15 mouse cellular contexts compared by ENCODE assay signal in genomic region chr12:5254246-5254982, GRCm38 (mm10).
DNase-seq lines count a peak whose midpoint lies in the region; ATAC-seq and TF ChIP-seq lines count a peak whose summit lies in the region.
"Had no signal": no experiment of that assay in that cellular context is flagged by ENCODE, and none has a peak within 500 bp of the region (broad histone marks: within the 10 kb centered on the region; RNA-seq: fewer than 3 reads in every experiment).

No protein-coding gene starts in this region.

- 87% methylated on average over 4 of the region's 4 CpGs for WGBS in heart, embryonic 13.5 days
- 87% methylated on average over 4 of the region's 4 CpGs for WGBS in heart, embryonic 12.5 days
- 80% methylated on average over 4 of the region's 4 CpGs for WGBS in limb, embryonic 14.5 days
- WGBS in midbrain, embryonic 16.5 days, result 91% methylated on average over 4 of the region's 4 CpGs

- no peak for TF ChIP-seq CTCF in embryonic fibroblast, embryonic 13.5 days (IDR thresholded peaks at IDR 0.05; ENCODE audit: borderline replicate concordance, insufficient read depth, low read length)

- peak; percentile 39 for DNase-seq in NIH3T3 (ENCODE audit: low read depth)
- no peak for DNase-seq in limb, embryonic 14.5 days (ENCODE audit: low spot score)
- DNase-seq in embryo, embryonic 9.5 days (ENCODE audit: extremely low spot score), result no peak
- DNase-seq: cerebellum, postnatal 36 days; kidney, adult 11 months; kidney, postnatal 4 days; thymus, postnatal 25 days had no signal

- TF ChIP-seq POLR2A in embryonic fibroblast, embryonic 13.5 days (IDR thresholded peaks at IDR 0.05; ENCODE audit: low read depth, low read length), result no peak
- no peak for TF ChIP-seq POLR2A in limb, embryonic 14.5 days (IDR thresholded peaks at IDR 0.05; ENCODE audit: borderline replicate concordance, extremely low read depth, insufficient read depth, insufficient read length)

- no peak overlapping the region for H3K9ac ChIP-seq in heart, embryonic 13.5 days
- no peak overlapping the region for H3K9ac ChIP-seq in heart, embryonic 12.5 days
- H3K9ac ChIP-seq in limb, embryonic 14.5 days (ENCODE audit: low read depth, low read length, severe bottlenecking), result no peak overlapping the region
- no peak overlapping the region for H3K9ac ChIP-seq in midbrain, embryonic 16.5 days (ENCODE audit: low read depth, low read length)

- H3K27me3 ChIP-seq in heart, embryonic 13.5 days (replicated peaks), result no peaks in the 10 kb centered on the region
- no peaks in the 10 kb centered on the region for H3K27me3 ChIP-seq in heart, embryonic 12.5 days (replicated peaks)
- no peaks in the 10 kb centered on the region for H3K27me3 ChIP-seq in limb, embryonic 14.5 days (ENCODE audit: control insufficient read depth, insufficient read depth, low read length)
- H3K27me3 ChIP-seq in midbrain, embryonic 16.5 days (ENCODE audit: control insufficient read depth, insufficient read depth, low read depth, low read length), result no peaks in the 10 kb centered on the region
- H3K27me3 ChIP-seq: CH12.LX, Patski had no signal

- H3K4me3 ChIP-seq in heart, embryonic 13.5 days, result no peak overlapping the region
- no peak overlapping the region for H3K4me3 ChIP-seq in heart, embryonic 12.5 days
- H3K4me3 ChIP-seq in embryonic fibroblast, embryonic 13.5 days (ENCODE audit: insufficient read depth, low read length), result no peak overlapping the region
- no peak overlapping the region for H3K4me3 ChIP-seq in limb, embryonic 14.5 days (replicated peaks; ENCODE audit: low read length)
- no peak overlapping the region for H3K4me3 ChIP-seq in midbrain, embryonic 16.5 days (ENCODE audit: low read depth, low read length)
- H3K4me3 ChIP-seq: midbrain, embryonic 10.5 days had no signal

- H3K4me1 ChIP-seq in heart, embryonic 13.5 days, result peaks cover 33% of the 10 kb centered on the region
- peaks cover 21% of the 10 kb centered on the region for H3K4me1 ChIP-seq in heart, embryonic 12.5 days (replicated peaks)
- H3K4me1 ChIP-seq in embryonic fibroblast, embryonic 13.5 days (ENCODE audit: control insufficient read depth, insufficient read depth, low read length), result peaks cover 4% of the 10 kb centered on the region; the same call in 1 of the 2 replicates
- H3K4me1 ChIP-seq in limb, embryonic 14.5 days (ENCODE audit: control insufficient read depth, insufficient read depth, low read length), result peaks cover 21% of the 10 kb centered on the region
- H3K4me1 ChIP-seq in midbrain, embryonic 16.5 days (ENCODE audit: control insufficient read depth, insufficient read depth, low read length), result peaks cover 24% of the 10 kb centered on the region

- no peak for ATAC-seq in heart, embryonic 13.5 days (ENCODE audit: extremely low read depth, insufficient number of reproducible peaks, low FRiP score, low TSS enrichment)
- no peak for ATAC-seq in heart, embryonic 12.5 days (ENCODE audit: insufficient number of reproducible peaks, low FRiP score)
- ATAC-seq in limb, embryonic 14.5 days (ENCODE audit: low FRiP score, low read depth), result no peak
- no peak for ATAC-seq in midbrain, embryonic 16.5 days
- ATAC-seq: Patski had no signal

- no peak overlapping the region for H3K4me2 ChIP-seq in heart, embryonic 13.5 days
- H3K4me2 ChIP-seq in heart, embryonic 12.5 days, result no peak overlapping the region
- H3K4me2 ChIP-seq in limb, embryonic 14.5 days (replicated peaks; ENCODE audit: low read depth, low read length, severe bottlenecking), result no peak overlapping the region
- H3K4me2 ChIP-seq in midbrain, embryonic 16.5 days (ENCODE audit: low read length), result no peak overlapping the region
- H3K4me2 ChIP-seq: liver, embryonic 11.5 days had no signal

- peak overlapping the region; percentile 48; the same call in 1 of the 2 replicates for H3K27ac ChIP-seq in heart, embryonic 13.5 days (replicated peaks)
- no peak overlapping the region for H3K27ac ChIP-seq in heart, embryonic 12.5 days (ENCODE audit: poor library complexity, severe bottlenecking)
- peak overlapping the region; percentile 49 for H3K27ac ChIP-seq in embryonic fibroblast, embryonic 13.5 days (ENCODE audit: insufficient read depth, low read length)
- H3K27ac ChIP-seq in limb, embryonic 14.5 days (replicated peaks; ENCODE audit: low read depth, low read length), result peak overlapping the region; percentile 0; the same call in 1 of the 2 replicates
- H3K27ac ChIP-seq in midbrain, embryonic 16.5 days (ENCODE audit: low read length), result no peak overlapping the region

- H3K9me3 ChIP-seq in heart, embryonic 13.5 days, result no peaks in the 10 kb centered on the region
- H3K9me3 ChIP-seq in heart, embryonic 12.5 days (replicated peaks), result no peaks in the 10 kb centered on the region
- no peaks in the 10 kb centered on the region for H3K9me3 ChIP-seq in limb, embryonic 14.5 days (ENCODE audit: control insufficient read depth, low read length)
- no peaks in the 10 kb centered on the region for H3K9me3 ChIP-seq in midbrain, embryonic 16.5 days (replicated peaks; ENCODE audit: control insufficient read depth, low read length, poor library complexity, severe bottlenecking)
- H3K9me3 ChIP-seq: midbrain, embryonic 10.5 days had no signal

- H3K36me3 ChIP-seq in heart, embryonic 13.5 days, result no peaks in the 10 kb centered on the region
- no peaks in the 10 kb centered on the region for H3K36me3 ChIP-seq in heart, embryonic 12.5 days
- no peaks in the 10 kb centered on the region for H3K36me3 ChIP-seq in limb, embryonic 14.5 days (ENCODE audit: control insufficient read depth, insufficient read depth, low read length)
- no peaks in the 10 kb centered on the region for H3K36me3 ChIP-seq in midbrain, embryonic 16.5 days (ENCODE audit: control insufficient read depth, insufficient read depth, low read length)
- H3K36me3 ChIP-seq: midbrain, embryonic 10.5 days had no signal

Comparison
In these comparisons a context has a peak if more than half of its experiments do, and no peak if none do; other contexts are left out.
1. H3K27ac ChIP-seq: peak in heart, embryonic 13.5 days (single experiment), embryonic fibroblast, embryonic 13.5 days (single experiment) and limb, embryonic 14.5 days (single experiment); none in heart, embryonic 12.5 days (single experiment) and midbrain, embryonic 16.5 days (single experiment).